Mouse (Mus musculus): Measurements from ENCODE around the gene Ulk4. TPM values are rescaled to one million over a fixed set of nuclear protein-coding genes. Genes with fewer than 3 reads are reported as not detected.

Ulk4 gene
- polyA plus RNA-seq, 1 experiment from 2014 or later: 134 TPM

DNA sequence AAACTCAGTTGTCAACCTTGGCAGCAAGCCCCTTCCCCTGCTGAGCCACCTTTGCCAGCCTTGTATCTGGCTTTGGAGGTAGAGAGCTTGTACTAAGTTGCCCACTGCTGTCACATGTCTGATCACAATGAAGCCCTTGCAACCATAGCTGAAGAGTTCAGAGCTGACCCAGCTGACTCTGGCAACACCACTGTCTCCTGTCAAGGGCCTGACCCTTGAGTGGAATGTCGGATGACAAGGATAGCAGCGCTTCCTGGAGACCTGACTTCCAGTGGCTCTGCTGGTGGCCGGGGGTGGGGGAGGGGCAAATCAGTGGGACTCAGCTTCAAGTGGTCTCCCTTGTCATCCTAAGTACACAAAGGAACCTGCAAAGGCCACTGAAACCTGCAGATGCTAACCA is 214.3 kb downstream of the Ulk4 start:
- H3K36me3 ChIP-seq (ENCODE audit: control insufficient read depth, insufficient read depth, low read length): no peaks in the 10 kb centered on the region
- 42% methylated on average over 3 of the region's 3 CpGs for WGBS
- no peaks in the 10 kb centered on the region for H3K9me3 ChIP-seq (ENCODE audit: control insufficient read depth, low read depth, low read length)
- ATAC-seq (ENCODE audit: insufficient number of reproducible peaks, insufficient read depth, low FRiP score, low read depth): no peak
- no peaks in the 10 kb centered on the region for H3K27me3 ChIP-seq (ENCODE audit: control insufficient read depth, insufficient read depth, low read length)
- no peak overlapping the region for H3K4me3 ChIP-seq (ENCODE audit: low read depth, low read length)
- no peak overlapping the region for H3K4me2 ChIP-seq (replicated peaks; ENCODE audit: low read depth, low read length)
- H3K4me1 ChIP-seq (ENCODE audit: control insufficient read depth, insufficient read depth, low read length): peaks cover 8% of the 10 kb centered on the region; the same call in 1 of the 2 replicates
- H3K27ac ChIP-seq (ENCODE audit: low read length): no peak overlapping the region
- no peak overlapping the region for H3K9ac ChIP-seq (replicated peaks; ENCODE audit: low read depth, low read length)

GRCm38 (mm10) chr9:121061820-121062623 is 215.0 kb downstream of the Ulk4 start:
- Histone ChIP-seq H3K4me3 (ENCODE audit: low read depth, low read length) (no peak overlapping the region), H3K36me3 (ENCODE audit: control insufficient read depth, insufficient read depth, low read length) (no peaks in the 10 kb centered on the region), H3K9me3 (ENCODE audit: control insufficient read depth, low read depth, low read length) (no peaks in the 10 kb centered on the region), H3K27me3 (ENCODE audit: control insufficient read depth, insufficient read depth, low read length) (no peaks in the 10 kb centered on the region), H3K4me2 (replicated peaks; ENCODE audit: low read depth, low read length) (no peak overlapping the region), H3K9ac (replicated peaks; ENCODE audit: low read depth, low read length) (no peak overlapping the region), H3K4me1 (ENCODE audit: control insufficient read depth, insufficient read depth, low read length) (peaks cover 8% of the 10 kb centered on the region), H3K27ac (ENCODE audit: low read length) (peak overlapping the region; percentile 6; the same call in 1 of the 2 replicates)
- WGBS: 44% methylated on average over 12 of the region's 12 CpGs
- ATAC-seq (ENCODE audit: insufficient number of reproducible peaks, insufficient read depth, low FRiP score, low read depth): no peak

- H3K9me3 ChIP-seq (ENCODE audit: control insufficient read depth, low read depth, low read length): no peaks in the 10 kb centered on the region
- peaks cover 8% of the 10 kb centered on the region for H3K4me1 ChIP-seq (ENCODE audit: control insufficient read depth, insufficient read depth, low read length)
- no peaks in the 10 kb centered on the region for H3K27me3 ChIP-seq (ENCODE audit: control insufficient read depth, insufficient read depth, low read length)
- no peak overlapping the region for H3K4me3 ChIP-seq (ENCODE audit: low read depth, low read length)
- ATAC-seq (ENCODE audit: insufficient number of reproducible peaks, insufficient read depth, low FRiP score, low read depth): no peak
- H3K36me3 ChIP-seq (ENCODE audit: control insufficient read depth, insufficient read depth, low read length): no peaks in the 10 kb centered on the region
- H3K27ac ChIP-seq (ENCODE audit: low read length): no peak overlapping the region
- H3K4me2 ChIP-seq (replicated peaks; ENCODE audit: low read depth, low read length): no peak overlapping the region
- no peak overlapping the region for H3K9ac ChIP-seq (replicated peaks; ENCODE audit: low read depth, low read length)
- 83% methylated on average over 8 of the region's 8 CpGs for WGBS
Measured at GRCm38 (mm10) chr9:121060331-121060730, 216.7 kb downstream of the Ulk4 start.

- no peaks in the 10 kb centered on the region for H3K36me3 ChIP-seq (ENCODE audit: control insufficient read depth, insufficient read depth, low read length)
- H3K27me3 ChIP-seq (ENCODE audit: control insufficient read depth, insufficient read depth, low read length): no peaks in the 10 kb centered on the region
- WGBS: 94% methylated on average over 3 of the region's 3 CpGs
- H3K9ac ChIP-seq (replicated peaks; ENCODE audit: low read depth, low read length): no peak overlapping the region
- H3K9me3 ChIP-seq (ENCODE audit: control insufficient read depth, low read depth, low read length): no peaks in the 10 kb centered on the region
- peaks cover 5% of the 10 kb centered on the region for H3K4me1 ChIP-seq (ENCODE audit: control insufficient read depth, insufficient read depth, low read length)
- no peak for ATAC-seq (ENCODE audit: insufficient number of reproducible peaks, insufficient read depth, low FRiP score, low read depth)
- no peak overlapping the region for H3K4me2 ChIP-seq (replicated peaks; ENCODE audit: low read depth, low read length)
- H3K4me3 ChIP-seq (ENCODE audit: low read depth, low read length): no peak overlapping the region
- H3K27ac ChIP-seq (ENCODE audit: low read length): no peak overlapping the region
Measured at GRCm38 (mm10) chr9:121059286-121059685, 217.7 kb downstream of the Ulk4 start.

GRCm38 (mm10) chr9:121058538-121058937 is 218.5 kb downstream of the Ulk4 start:
- H3K36me3 ChIP-seq (ENCODE audit: control insufficient read depth, insufficient read depth, low read length): no peaks in the 10 kb centered on the region
- no peak overlapping the region for H3K27ac ChIP-seq (ENCODE audit: low read length)
- no peak for ATAC-seq (ENCODE audit: insufficient number of reproducible peaks, insufficient read depth, low FRiP score, low read depth)
- 83% methylated on average over 8 of the region's 8 CpGs for WGBS
- H3K9me3 ChIP-seq (ENCODE audit: control insufficient read depth, low read depth, low read length): no peaks in the 10 kb centered on the region
- no peak overlapping the region for H3K4me2 ChIP-seq (replicated peaks; ENCODE audit: low read depth, low read length)
- no peaks in the 10 kb centered on the region for H3K27me3 ChIP-seq (ENCODE audit: control insufficient read depth, insufficient read depth, low read length)
- H3K4me1 ChIP-seq (ENCODE audit: control insufficient read depth, insufficient read depth, low read length): peaks cover 5% of the 10 kb centered on the region
- no peak overlapping the region for H3K4me3 ChIP-seq (ENCODE audit: low read depth, low read length)
- H3K9ac ChIP-seq (replicated peaks; ENCODE audit: low read depth, low read length): no peak overlapping the region

DNA sequence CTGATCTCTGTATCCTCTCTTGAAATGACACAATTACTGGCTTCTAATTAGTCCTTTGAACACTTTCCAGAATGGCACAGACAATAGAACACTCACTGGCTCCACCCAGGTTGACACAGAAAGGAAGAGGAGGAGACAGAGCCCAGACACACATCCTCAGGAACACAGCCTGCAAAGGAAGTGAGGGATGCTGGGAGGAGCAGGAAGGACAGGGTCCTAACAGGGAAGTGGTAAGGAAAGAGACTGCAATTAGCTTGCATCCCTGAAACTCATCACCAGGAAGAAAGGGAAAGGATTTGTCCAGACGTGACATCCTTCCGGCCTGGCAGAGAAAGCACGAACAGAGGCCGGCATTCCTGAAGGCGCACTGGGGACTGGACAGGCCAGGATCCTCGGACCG is 218.9 kb downstream of the Ulk4 start:
- no peaks in the 10 kb centered on the region for H3K36me3 ChIP-seq (ENCODE audit: control insufficient read depth, insufficient read depth, low read length)
- 87% methylated on average over 7 of the region's 7 CpGs for WGBS

DNA sequence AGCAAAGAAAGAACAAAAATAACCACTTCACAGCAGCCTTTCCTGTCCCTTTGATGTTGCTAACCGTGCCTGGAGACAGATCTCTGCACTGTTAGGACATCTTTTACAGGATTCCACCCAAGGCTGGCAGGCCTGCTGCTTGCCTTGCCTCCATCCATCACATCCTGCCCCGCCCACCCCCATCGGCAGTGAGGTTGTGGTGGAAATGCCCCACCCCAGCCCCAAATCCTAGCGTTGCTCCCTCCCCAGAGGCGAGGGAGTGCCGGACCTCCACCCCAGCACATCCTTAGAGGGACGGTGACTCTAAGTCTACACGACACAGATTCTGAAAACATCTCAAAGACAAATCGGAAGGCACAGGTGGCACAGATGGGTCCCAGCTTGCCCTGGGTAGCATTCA is 219.6 kb downstream of the Ulk4 start:
- no peak overlapping the region for H3K27ac ChIP-seq (ENCODE audit: low read length)
- H3K4me1 ChIP-seq (ENCODE audit: control insufficient read depth, insufficient read depth, low read length): peaks cover 5% of the 10 kb centered on the region
- ATAC-seq (ENCODE audit: insufficient number of reproducible peaks, insufficient read depth, low FRiP score, low read depth): no peak
- H3K9me3 ChIP-seq (ENCODE audit: control insufficient read depth, low read depth, low read length): no peaks in the 10 kb centered on the region
- no peak overlapping the region for H3K4me3 ChIP-seq (ENCODE audit: low read depth, low read length)
- no peaks in the 10 kb centered on the region for H3K27me3 ChIP-seq (ENCODE audit: control insufficient read depth, insufficient read depth, low read length)
- H3K36me3 ChIP-seq (ENCODE audit: control insufficient read depth, insufficient read depth, low read length): no peaks in the 10 kb centered on the region
- no peak overlapping the region for H3K4me2 ChIP-seq (replicated peaks; ENCODE audit: low read depth, low read length)
- H3K9ac ChIP-seq (replicated peaks; ENCODE audit: low read depth, low read length): no peak overlapping the region
- WGBS: 44% methylated on average over 9 of the region's 9 CpGs

More for the DNA sequence above, 218.9 kb downstream of the Ulk4 start:
- Histone ChIP-seq H3K27me3 (ENCODE audit: control insufficient read depth, insufficient read depth, low read length) (no peaks in the 10 kb centered on the region), H3K4me1 (ENCODE audit: control insufficient read depth, insufficient read depth, low read length) (peaks cover 5% of the 10 kb centered on the region), H3K4me3 (ENCODE audit: low read depth, low read length) (no peak overlapping the region), H3K4me2 (replicated peaks; ENCODE audit: low read depth, low read length) (no peak overlapping the region), H3K9me3 (ENCODE audit: control insufficient read depth, low read depth, low read length) (no peaks in the 10 kb centered on the region), H3K27ac (ENCODE audit: low read length) (no peak overlapping the region), H3K9ac (replicated peaks; ENCODE audit: low read depth, low read length) (no peak overlapping the region)
- ATAC-seq (ENCODE audit: insufficient number of reproducible peaks, insufficient read depth, low FRiP score, low read depth): no peak

- Histone ChIP-seq H3K4me2 (replicated peaks; ENCODE audit: low read depth, low read length) (no peak overlapping the region), H3K4me1 (ENCODE audit: control insufficient read depth, insufficient read depth, low read length) (no peaks in the 10 kb centered on the region; the same call in 1 of the 2 replicates), H3K9me3 (ENCODE audit: control insufficient read depth, low read depth, low read length) (no peaks in the 10 kb centered on the region), H3K9ac (replicated peaks; ENCODE audit: low read depth, low read length) (no peak overlapping the region), H3K36me3 (ENCODE audit: control insufficient read depth, insufficient read depth, low read length) (no peaks in the 10 kb centered on the region), H3K27me3 (ENCODE audit: control insufficient read depth, insufficient read depth, low read length) (no peaks in the 10 kb centered on the region), H3K27ac (ENCODE audit: low read length) (no peak overlapping the region), H3K4me3 (ENCODE audit: low read depth, low read length) (no peak overlapping the region)
- no peak for ATAC-seq (ENCODE audit: insufficient number of reproducible peaks, insufficient read depth, low FRiP score, low read depth)
- WGBS: 88% methylated on average over 3 of the region's 3 CpGs
Measured at GRCm38 (mm10) chr9:121056526-121056925, 220.5 kb downstream of the Ulk4 start.

DNA sequence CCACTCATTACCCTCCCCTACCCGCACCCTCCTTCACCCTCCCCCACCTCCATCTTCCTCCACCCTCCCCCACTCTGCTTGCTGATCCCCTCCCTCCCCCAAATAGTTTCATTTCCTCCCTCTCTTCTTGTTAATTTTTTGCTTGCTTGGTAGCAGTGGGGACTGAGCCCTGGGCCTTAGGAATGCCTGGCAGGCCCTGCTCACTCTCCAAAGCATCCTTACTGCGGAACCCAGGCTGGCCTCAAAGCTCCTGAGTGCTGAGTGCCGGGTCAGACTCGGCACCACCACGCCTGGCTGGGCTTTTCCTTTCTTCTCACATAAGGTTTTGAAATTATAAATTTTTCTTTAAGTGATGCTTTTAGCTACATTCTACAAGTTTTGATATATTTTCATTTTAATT is 221.0 kb downstream of the Ulk4 start:
- Histone ChIP-seq H3K27ac (ENCODE audit: low read length) (no peak overlapping the region), H3K4me1 (ENCODE audit: control insufficient read depth, insufficient read depth, low read length) (no peaks in the 10 kb centered on the region; the same call in 1 of the 2 replicates), H3K36me3 (ENCODE audit: control insufficient read depth, insufficient read depth, low read length) (no peaks in the 10 kb centered on the region), H3K9me3 (ENCODE audit: control insufficient read depth, low read depth, low read length) (no peaks in the 10 kb centered on the region), H3K9ac (replicated peaks; ENCODE audit: low read depth, low read length) (no peak overlapping the region), H3K4me2 (replicated peaks; ENCODE audit: low read depth, low read length) (no peak overlapping the region), H3K4me3 (ENCODE audit: low read depth, low read length) (no peak overlapping the region), H3K27me3 (ENCODE audit: control insufficient read depth, insufficient read depth, low read length) (no peaks in the 10 kb centered on the region)
- 73% methylated on average over 5 of the region's 5 CpGs for WGBS
- no peak for ATAC-seq (ENCODE audit: insufficient number of reproducible peaks, insufficient read depth, low FRiP score, low read depth)
